Comparison of ENCODE assay signal across 9 mouse cellular contexts in genomic region chr12:75918914-75919313, GRCm38 (mm10).
DNase-seq lines count a peak whose midpoint lies in the region; ATAC-seq and TF ChIP-seq lines count a peak whose summit lies in the region.
"Had no signal": no experiment of that assay in that cellular context is flagged by ENCODE, and none has a peak within 500 bp of the region (broad histone marks: within the 10 kb centered on the region; RNA-seq: fewer than 3 reads in every experiment).

No protein-coding gene starts in this region.

- no peak overlapping the region for H3K9ac ChIP-seq in hindbrain, embryonic 11.5 days (ENCODE audit: low read depth, low read length)
- H3K9ac ChIP-seq in hindbrain, embryonic 16.5 days (ENCODE audit: low read depth, low read length) = no peak overlapping the region
- H3K9ac ChIP-seq in ES-Bruce4 (ENCODE audit: low read depth, poor library complexity, severe bottlenecking) = no peak overlapping the region
- H3K9ac ChIP-seq in intestine, embryonic 16.5 days (ENCODE audit: low read depth, low read length) = no peak overlapping the region
- H3K9ac ChIP-seq: liver, embryonic 13.5 days had no signal

- H3K9me3 ChIP-seq in hindbrain, embryonic 11.5 days (ENCODE audit: control insufficient read depth, low read length) = no peaks in the 10 kb centered on the region
- H3K9me3 ChIP-seq in hindbrain, embryonic 16.5 days (ENCODE audit: control insufficient read depth, low read length) = no peaks in the 10 kb centered on the region
- no peaks in the 10 kb centered on the region for H3K9me3 ChIP-seq in ES-Bruce4 (replicated peaks; ENCODE audit: control insufficient read depth, insufficient read depth, low read length, poor library complexity, severe bottlenecking)
- no peaks in the 10 kb centered on the region for H3K9me3 ChIP-seq in intestine, embryonic 16.5 days (ENCODE audit: control insufficient read depth, low read length)
- H3K9me3 ChIP-seq: liver, embryonic 13.5 days had no signal

- H3K27me3 ChIP-seq in hindbrain, embryonic 11.5 days (ENCODE audit: control insufficient read depth, insufficient read depth, low read length) = no peaks in the 10 kb centered on the region
- no peaks in the 10 kb centered on the region for H3K27me3 ChIP-seq in hindbrain, embryonic 16.5 days (replicated peaks; ENCODE audit: control insufficient read depth, insufficient read depth, low read length)
- no peaks in the 10 kb centered on the region for H3K27me3 ChIP-seq in ES-Bruce4 (ENCODE audit: control insufficient read depth, insufficient read depth, low read length, poor library complexity, severe bottlenecking)
- no peaks in the 10 kb centered on the region for H3K27me3 ChIP-seq in intestine, embryonic 16.5 days (replicated peaks; ENCODE audit: control insufficient read depth, insufficient read depth, low read length)
- H3K27me3 ChIP-seq: liver, embryonic 13.5 days had no signal

- peak; percentile 44 for DNase-seq in hindbrain, embryonic 11.5 days (ENCODE audit: low spot score)
- DNase-seq in brain, embryonic 14.5 days (ENCODE audit: low read depth) = peak; percentile 72
- DNase-seq in lung, postnatal 4 days = peak; percentile 30 to 37
- no peak for DNase-seq in spleen, adult 18-20 months
- DNase-seq in thymus, postnatal 4 days = no peak
- DNase-seq: liver, embryonic 13.5 days had no signal

- no peak for ATAC-seq in hindbrain, embryonic 11.5 days (ENCODE audit: low FRiP score)
- ATAC-seq in hindbrain, embryonic 16.5 days = no peak
- 0 out of 2 replicates have a peak, but pooled peaks have one; percentile 33 for ATAC-seq in intestine, embryonic 16.5 days

- H3K4me1 ChIP-seq in hindbrain, embryonic 11.5 days (replicated peaks; ENCODE audit: control insufficient read depth, insufficient read depth, low read length) = no peaks in the 10 kb centered on the region
- no peaks in the 10 kb centered on the region for H3K4me1 ChIP-seq in hindbrain, embryonic 16.5 days (ENCODE audit: control insufficient read depth, insufficient read depth, low read depth, low read length)
- no peaks in the 10 kb centered on the region for H3K4me1 ChIP-seq in ES-Bruce4 (ENCODE audit: control insufficient read depth, insufficient read depth, low read length)
- H3K4me1 ChIP-seq in intestine, embryonic 16.5 days (ENCODE audit: control insufficient read depth, insufficient read depth, low read length) = no peaks in the 10 kb centered on the region
- H3K4me1 ChIP-seq: liver, embryonic 13.5 days had no signal

- H3K4me2 ChIP-seq in hindbrain, embryonic 11.5 days (replicated peaks; ENCODE audit: low read depth, low read length) = no peak overlapping the region
- no peak overlapping the region for H3K4me2 ChIP-seq in hindbrain, embryonic 16.5 days (ENCODE audit: low read length)
- no peak overlapping the region for H3K4me2 ChIP-seq in intestine, embryonic 16.5 days (ENCODE audit: low read depth, low read length)
- H3K4me2 ChIP-seq: liver, embryonic 13.5 days had no signal

- H3K36me3 ChIP-seq in hindbrain, embryonic 11.5 days (ENCODE audit: control insufficient read depth, insufficient read depth, low read length) = 0 out of 2 replicates have a peak, but pooled peaks cover under 1% of the 10 kb centered on the region
- H3K36me3 ChIP-seq in hindbrain, embryonic 16.5 days (ENCODE audit: control insufficient read depth, insufficient read depth, low read length) = peaks cover 3% of the 10 kb centered on the region; the same call in 1 of the 2 replicates
- no peaks in the 10 kb centered on the region for H3K36me3 ChIP-seq in ES-Bruce4 (ENCODE audit: control insufficient read depth, insufficient read depth, low read length, poor library complexity, severe bottlenecking)
- H3K36me3 ChIP-seq in intestine, embryonic 16.5 days (ENCODE audit: control insufficient read depth, insufficient read depth, low read length) = no peaks in the 10 kb centered on the region
- H3K36me3 ChIP-seq: liver, embryonic 13.5 days had no signal

- no peak overlapping the region for H3K4me3 ChIP-seq in hindbrain, embryonic 11.5 days (ENCODE audit: low read depth, low read length)
- no peak overlapping the region for H3K4me3 ChIP-seq in hindbrain, embryonic 16.5 days (ENCODE audit: low read length)
- no peak overlapping the region for H3K4me3 ChIP-seq in ES-Bruce4 (ENCODE audit: low read depth, low read length)
- H3K4me3 ChIP-seq in intestine, embryonic 16.5 days (ENCODE audit: low read length) = no peak overlapping the region
- H3K4me3 ChIP-seq: liver, embryonic 13.5 days had no signal

- TF ChIP-seq CTCF in ES-Bruce4 (IDR thresholded peaks at IDR 0.05; ENCODE audit: low read depth, low read length) = peak; percentile 37
- peak; percentile 51 for TF ChIP-seq CTCF in brain, embryonic 14.5 days (IDR thresholded peaks at IDR 0.05; ENCODE audit: borderline replicate concordance, extremely low read depth, insufficient read depth, insufficient read length)

- no peak for TF ChIP-seq EP300 in ES-Bruce4 (IDR thresholded peaks at IDR 0.05; ENCODE audit: insufficient read depth, low read depth, low read length)

- H3K27ac ChIP-seq in hindbrain, embryonic 11.5 days (ENCODE audit: low read depth, low read length) = no peak overlapping the region
- no peak overlapping the region for H3K27ac ChIP-seq in hindbrain, embryonic 16.5 days (ENCODE audit: low read depth, low read length)
- H3K27ac ChIP-seq in ES-Bruce4 (ENCODE audit: insufficient read depth, low read length) = no peak overlapping the region
- H3K27ac ChIP-seq in intestine, embryonic 16.5 days (ENCODE audit: low read length) = no peak overlapping the region
- H3K27ac ChIP-seq: liver, embryonic 13.5 days had no signal

- TF ChIP-seq POLR2A in ES-Bruce4 (IDR thresholded peaks at IDR 0.05; ENCODE audit: insufficient read depth, low read length) = no peak
- no peak for TF ChIP-seq POLR2A in brain, embryonic 14.5 days (IDR thresholded peaks at IDR 0.05; ENCODE audit: borderline replicate concordance, extremely low read depth, insufficient read depth, insufficient read length, poor library complexity, severe bottlenecking)

- WGBS in hindbrain, embryonic 11.5 days = 58% methylated on average over 6 of the region's 6 CpGs
- 60% methylated on average over 6 of the region's 6 CpGs for WGBS in hindbrain, embryonic 16.5 days
- WGBS in intestine, embryonic 16.5 days = 57% methylated on average over 6 of the region's 6 CpGs

Comparison
In these comparisons a context has a peak if more than half of its experiments do, and no peak if none do; other contexts are left out.
1. DNase-seq: peak in hindbrain, embryonic 11.5 days (single experiment), brain, embryonic 14.5 days (single experiment) and lung, postnatal 4 days (2 of 2); none in spleen, adult 18-20 months (0 of 2) and thymus, postnatal 4 days (single experiment).